ENCODE assay signal across 8 mouse cellular contexts in genomic region chr10:111636283-111636682, GRCm38 (mm10).
DNase-seq lines count a peak whose midpoint lies in the region; ATAC-seq lines count a peak whose summit lies in the region.
"Had no signal": no experiment of that assay in that cellular context is flagged by ENCODE, and none has a peak within 500 bp of the region (broad histone marks: within the 10 kb centered on the region; RNA-seq: fewer than 3 reads in every experiment).

No protein-coding gene starts in this region.

- intact Hi-C loops in left cerebral cortex, postnatal 25 days (cut with DNase I): no loop called here

- ATAC-seq in megakaryocyte, adult 5-6 weeks (ENCODE audit: poor library complexity, severe bottlenecking): peak; percentile 77

- DNase-seq in lung, postnatal 36 days: peak; percentile 34
- no peak for DNase-seq in lung, adult 18-20 months
- peak; percentile 21 for DNase-seq in T-cell, adult 2 months (ENCODE audit: low spot score)
- DNase-seq in thymus, postnatal 4 days: peak; percentile 81
- no peak for DNase-seq in left cerebral cortex, postnatal 25 days (ENCODE audit: low spot score in 2 of 2)
- no peak for DNase-seq in adrenal gland, adult 2 months
- DNase-seq: kidney, adult 8-10 months had no signal

Comparison
In these comparisons a context has a peak if more than half of its experiments do, and no peak if none do; other contexts are left out.
1. DNase-seq: peak in lung, postnatal 36 days (single experiment), T-cell, adult 2 months (single experiment) and thymus, postnatal 4 days (single experiment); none in lung, adult 18-20 months (0 of 2), left cerebral cortex, postnatal 25 days (0 of 2) and adrenal gland, adult 2 months (single experiment).